Comparison of ENCODE assay signal across 10 mouse cellular contexts in genomic region chr4:141624983-141625773, GRCm38 (mm10). TPM values are rescaled to one million over a fixed set of nuclear protein-coding genes. Genes with fewer than 3 reads are reported as not detected.
DNase-seq lines count a peak whose midpoint lies in the region; ATAC-seq and TF ChIP-seq lines count a peak whose summit lies in the region.
"Had no signal": no experiment of that assay in that cellular context is flagged by ENCODE, and none has a peak within 500 bp of the region (broad histone marks: within the 10 kb centered on the region; RNA-seq: fewer than 3 reads in every experiment).

No protein-coding gene starts in this region.

- no peak overlapping the region for H3K9ac ChIP-seq in forebrain, embryonic 12.5 days
- H3K9ac ChIP-seq in forebrain, embryonic 15.5 days (replicated peaks), result no peak overlapping the region
- no peak overlapping the region for H3K9ac ChIP-seq in midbrain, embryonic 15.5 days
- H3K9ac ChIP-seq: heart, embryonic 13.5 days had no signal

- peak; percentile 55; the same call in 1 of the 2 replicates for TF ChIP-seq CTCF in thymus, adult 2 months (IDR thresholded peaks at IDR 0.05; ENCODE audit: borderline replicate concordance, control insufficient read depth, extremely low read depth, insufficient read depth, low read length, poor library complexity)

- no peak overlapping the region for H3K4me2 ChIP-seq in forebrain, embryonic 12.5 days
- H3K4me2 ChIP-seq in forebrain, embryonic 15.5 days (replicated peaks), result no peak overlapping the region
- no peak overlapping the region for H3K4me2 ChIP-seq in midbrain, embryonic 15.5 days
- H3K4me2 ChIP-seq: heart, embryonic 13.5 days had no signal

- no peaks in the 10 kb centered on the region for H3K9me3 ChIP-seq in forebrain, embryonic 12.5 days
- no peaks in the 10 kb centered on the region for H3K9me3 ChIP-seq in forebrain, embryonic 15.5 days
- H3K9me3 ChIP-seq in midbrain, embryonic 15.5 days, result no peaks in the 10 kb centered on the region
- H3K9me3 ChIP-seq: heart, embryonic 13.5 days; megakaryocyte, embryonic 14.5 days had no signal

- ATAC-seq in forebrain, embryonic 12.5 days (ENCODE audit: low FRiP score), result 0 out of 2 replicates have a peak, but pooled peaks have one; percentile 20
- ATAC-seq in forebrain, embryonic 15.5 days (replicated peaks), result no peak
- ATAC-seq in cerebellum, adult (ENCODE audit: insufficient number of reproducible peaks, low FRiP score, low TSS enrichment), result no peak
- ATAC-seq in midbrain, embryonic 15.5 days (replicated peaks), result no peak

- H3K4me3 ChIP-seq in forebrain, embryonic 12.5 days (replicated peaks), result no peak overlapping the region
- H3K4me3 ChIP-seq in forebrain, embryonic 15.5 days, result no peak overlapping the region
- H3K4me3 ChIP-seq in thymus, adult 2 months (ENCODE audit: control insufficient read depth, insufficient read depth, low read length), result no peak overlapping the region
- no peak overlapping the region for H3K4me3 ChIP-seq in midbrain, embryonic 15.5 days
- H3K4me3 ChIP-seq: heart, embryonic 13.5 days; megakaryocyte, embryonic 14.5 days had no signal

- DNase-seq in thymus, adult 2 months, result peak; percentile 36
- no peak for DNase-seq in thymus, adult 18-20 months
- peak; percentile 71 for DNase-seq in kidney, postnatal 10 days
- peak; percentile 46 for DNase-seq in thymus, postnatal 0 days (ENCODE audit: low spot score)

- no peaks in the 10 kb centered on the region for H3K27me3 ChIP-seq in forebrain, embryonic 12.5 days
- no peaks in the 10 kb centered on the region for H3K27me3 ChIP-seq in forebrain, embryonic 15.5 days
- H3K27me3 ChIP-seq in thymus, adult 2 months (ENCODE audit: control insufficient read depth, insufficient read depth, low read length), result no peaks in the 10 kb centered on the region
- H3K27me3 ChIP-seq in midbrain, embryonic 15.5 days (replicated peaks), result no peaks in the 10 kb centered on the region
- H3K27me3 ChIP-seq: heart, embryonic 13.5 days had no signal

- no peak for TF ChIP-seq POLR2A in thymus, adult 2 months (IDR thresholded peaks at IDR 0.05; ENCODE audit: control insufficient read depth, extremely low read depth, insufficient read depth, low read length, poor library complexity)

- 77% methylated on average over 19 of the region's 19 CpGs for WGBS in forebrain, embryonic 12.5 days
- WGBS in forebrain, embryonic 15.5 days, result 78% methylated on average over 19 of the region's 19 CpGs
- 79% methylated on average over 19 of the region's 19 CpGs for WGBS in thymus, adult 2 months
- WGBS in midbrain, embryonic 15.5 days, result 81% methylated on average over 19 of the region's 19 CpGs

- H3K27ac ChIP-seq in forebrain, embryonic 12.5 days, result no peak overlapping the region
- no peak overlapping the region for H3K27ac ChIP-seq in forebrain, embryonic 15.5 days (replicated peaks)
- H3K27ac ChIP-seq in thymus, adult 2 months (ENCODE audit: control insufficient read depth, insufficient read depth, low read length), result no peak overlapping the region
- no peak overlapping the region for H3K27ac ChIP-seq in midbrain, embryonic 15.5 days

- 0 out of 2 replicates have a peak, but pooled peaks cover 4% of the 10 kb centered on the region for H3K4me1 ChIP-seq in forebrain, embryonic 12.5 days
- H3K4me1 ChIP-seq in forebrain, embryonic 15.5 days, result no peaks in the 10 kb centered on the region
- H3K4me1 ChIP-seq in thymus, adult 2 months (replicated peaks; ENCODE audit: control insufficient read depth, insufficient read depth, low read length), result no peaks in the 10 kb centered on the region
- no peaks in the 10 kb centered on the region for H3K4me1 ChIP-seq in midbrain, embryonic 15.5 days

- peaks cover 43% of the 10 kb centered on the region for H3K36me3 ChIP-seq in forebrain, embryonic 12.5 days (replicated peaks)
- H3K36me3 ChIP-seq in forebrain, embryonic 15.5 days, result peaks cover 40% of the 10 kb centered on the region
- H3K36me3 ChIP-seq in thymus, adult 2 months (ENCODE audit: control insufficient read depth, insufficient read depth, low read length), result peaks cover 1% of the 10 kb centered on the region; the same call in 1 of the 2 replicates
- H3K36me3 ChIP-seq in midbrain, embryonic 15.5 days (replicated peaks), result peaks cover 27% of the 10 kb centered on the region

RNA-seq across cellular contexts. Expression of gene Slc25a34, which starts 1.6 kb away (rescaled TPM):
- not detected in 2 replicates for polyA plus RNA-seq in forebrain, embryonic 12.5 days (2016; fragmentation: Nextera tagmentation; extraction: Ambion mirVana)
- polyA plus RNA-seq in forebrain, embryonic 15.5 days (2015; fragmentation: Nextera tagmentation; extraction: Ambion mirVana), result 0.06 and 0.14 TPM in 2 replicates
- polyA plus RNA-seq in thymus, adult 2 months (2012; rRNA removed), result 2.6 and 12.3 TPM in 2 replicates
- polyA plus RNA-seq in thymus, postnatal 0 days (2015; fragmentation: Nextera tagmentation; extraction: Ambion mirVana), result 0.08 TPM in 1 of 2 replicates, not detected in the other
- 0.26 and 0.61 TPM in 2 replicates for polyA plus RNA-seq in midbrain, embryonic 15.5 days (2015; fragmentation: Nextera tagmentation; extraction: Ambion mirVana)

RNA-seq across cellular contexts. Expression of gene Tmem82, which starts 6.7 kb away (rescaled TPM):
- 0.09 and 0.33 TPM in 2 replicates for polyA plus RNA-seq in forebrain, embryonic 12.5 days (2016; fragmentation: Nextera tagmentation; extraction: Ambion mirVana)
- 0.17 TPM in 2 replicates for polyA plus RNA-seq in forebrain, embryonic 15.5 days (2015; fragmentation: Nextera tagmentation; extraction: Ambion mirVana)
- 1.2 and 2.8 TPM in 2 replicates for polyA plus RNA-seq in thymus, adult 2 months (2012; rRNA removed)
- 0.23 and 0.33 TPM in 2 replicates for polyA plus RNA-seq in thymus, postnatal 0 days (2015; fragmentation: Nextera tagmentation; extraction: Ambion mirVana)
- 0.32 and 0.65 TPM in 2 replicates for polyA plus RNA-seq in midbrain, embryonic 15.5 days (2015; fragmentation: Nextera tagmentation; extraction: Ambion mirVana)

RNA-seq across cellular contexts. Expression of gene Fblim1, which starts 19.3 kb away (rescaled TPM):
- polyA plus RNA-seq in forebrain, embryonic 12.5 days (2016; fragmentation: Nextera tagmentation; extraction: Ambion mirVana), result 17.3 and 19.8 TPM in 2 replicates
- 17.4 and 22.6 TPM in 2 replicates for polyA plus RNA-seq in forebrain, embryonic 15.5 days (2015; fragmentation: Nextera tagmentation; extraction: Ambion mirVana)
- polyA plus RNA-seq in thymus, adult 2 months (2012; rRNA removed), result 9.5 and 16.2 TPM in 2 replicates
- 2.4 and 3.9 TPM in 2 replicates for polyA plus RNA-seq in thymus, postnatal 0 days (2015; fragmentation: Nextera tagmentation; extraction: Ambion mirVana)
- 35.2 and 41.0 TPM in 2 replicates for polyA plus RNA-seq in midbrain, embryonic 15.5 days (2015; fragmentation: Nextera tagmentation; extraction: Ambion mirVana)

RNA-seq across cellular contexts. Expression of gene Plekhm2, which starts 39.5 kb away (rescaled TPM):
- polyA plus RNA-seq in forebrain, embryonic 12.5 days (2016; fragmentation: Nextera tagmentation; extraction: Ambion mirVana), result 5.2 and 6.6 TPM in 2 replicates
- polyA plus RNA-seq in forebrain, embryonic 15.5 days (2015; fragmentation: Nextera tagmentation; extraction: Ambion mirVana), result 7.6 TPM in 2 replicates
- 58.5 and 71.4 TPM in 2 replicates for polyA plus RNA-seq in thymus, adult 2 months (2012; rRNA removed)
- polyA plus RNA-seq in thymus, postnatal 0 days (2015; fragmentation: Nextera tagmentation; extraction: Ambion mirVana), result 2.6 and 3.6 TPM in 2 replicates
- 9.7 and 10.7 TPM in 2 replicates for polyA plus RNA-seq in midbrain, embryonic 15.5 days (2015; fragmentation: Nextera tagmentation; extraction: Ambion mirVana)

Comparison
In these comparisons a context has a peak if more than half of its experiments do, and no peak if none do; other contexts are left out.
1. DNase-seq: peak in thymus, adult 2 months (single experiment), kidney, postnatal 10 days (single experiment) and thymus, postnatal 0 days (single experiment); none in thymus, adult 18-20 months (0 of 2).